Mouse (Mus musculus): ENCODE results near the gene Ptprt.

Gene Ptprt

DNA sequence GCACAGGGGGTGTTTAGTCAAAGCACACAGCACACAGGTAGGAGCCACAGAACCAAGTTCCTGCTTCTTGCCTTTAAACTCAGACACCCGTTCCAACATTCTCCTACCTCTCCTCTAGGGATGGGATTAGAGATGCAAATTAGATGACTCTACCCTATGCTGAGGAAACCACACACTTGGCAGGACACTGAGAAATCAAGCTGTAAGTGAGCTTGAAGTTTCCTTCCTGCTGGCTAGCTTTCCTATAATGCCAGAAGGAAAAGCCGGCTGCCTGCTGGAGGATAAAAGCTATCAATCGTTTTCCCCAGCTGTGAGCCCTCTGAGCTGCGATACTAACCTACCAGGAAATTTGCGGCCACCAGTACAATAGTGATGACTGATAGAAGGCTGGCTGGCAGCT is 999.0 kb downstream of the Ptprt start:
- no peak for DNase-seq (ENCODE audit: low spot score)

DNA sequence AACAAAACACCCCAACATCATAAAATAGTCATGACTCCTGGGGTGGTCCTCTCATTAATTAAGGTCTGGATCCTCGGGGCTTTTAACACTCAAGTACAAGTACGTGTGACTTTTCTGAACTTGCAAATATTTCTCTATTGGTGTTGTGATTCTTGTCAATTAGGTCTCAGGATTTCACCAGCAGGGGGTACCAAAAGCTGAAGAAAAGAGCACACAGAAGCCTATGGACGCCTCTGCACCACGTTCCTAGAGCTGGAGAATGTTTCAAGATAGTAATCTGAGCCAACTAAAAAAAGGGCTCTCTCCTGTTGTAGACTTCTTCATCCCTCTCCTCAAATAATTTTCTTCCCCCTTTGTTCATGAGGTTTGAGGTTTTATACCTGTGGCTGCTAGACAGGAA is 1000.1 kb downstream of the Ptprt start:
- no peak for DNase-seq (ENCODE audit: low spot score)

DNA sequence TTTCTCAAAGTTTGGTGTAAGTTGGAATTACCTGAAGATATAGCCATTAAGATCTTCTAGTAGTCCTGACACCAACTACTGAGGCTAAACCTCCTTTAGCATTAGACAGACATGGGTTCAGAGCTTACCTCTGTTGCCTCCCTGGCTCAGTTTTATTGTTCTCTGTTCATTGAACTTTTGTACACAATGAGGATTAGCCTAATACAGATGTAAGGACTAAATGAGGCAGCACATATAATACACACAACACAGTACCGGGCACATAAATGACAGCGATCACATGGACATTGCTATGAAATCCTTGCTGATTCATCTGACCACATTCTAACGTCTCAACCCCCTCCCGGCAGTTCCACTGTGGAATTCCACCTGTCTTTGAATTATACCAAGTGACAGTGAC is 1003.9 kb downstream of the Ptprt start:
- no peak for DNase-seq (ENCODE audit: low spot score)

DNA sequence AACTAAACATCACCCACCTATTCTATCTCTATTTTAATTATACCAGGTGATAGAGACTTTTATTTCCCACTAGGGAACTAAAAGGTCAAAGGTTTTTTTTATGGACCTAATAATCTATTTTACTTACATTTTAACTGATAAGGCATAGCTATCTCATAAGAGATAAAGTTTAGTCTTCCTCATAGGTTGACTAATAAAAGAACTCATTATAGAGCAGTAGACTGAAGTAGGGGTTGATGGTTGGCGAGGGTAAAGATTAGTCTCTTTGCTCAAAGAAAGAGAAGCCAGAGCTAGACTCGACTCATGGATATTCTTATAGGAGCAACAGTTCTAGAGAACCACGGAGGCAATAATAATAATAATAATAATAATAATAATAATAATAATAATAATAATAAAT is 1004.3 kb downstream of the Ptprt start:
- DNase-seq (ENCODE audit: low spot score): no peak

DNA sequence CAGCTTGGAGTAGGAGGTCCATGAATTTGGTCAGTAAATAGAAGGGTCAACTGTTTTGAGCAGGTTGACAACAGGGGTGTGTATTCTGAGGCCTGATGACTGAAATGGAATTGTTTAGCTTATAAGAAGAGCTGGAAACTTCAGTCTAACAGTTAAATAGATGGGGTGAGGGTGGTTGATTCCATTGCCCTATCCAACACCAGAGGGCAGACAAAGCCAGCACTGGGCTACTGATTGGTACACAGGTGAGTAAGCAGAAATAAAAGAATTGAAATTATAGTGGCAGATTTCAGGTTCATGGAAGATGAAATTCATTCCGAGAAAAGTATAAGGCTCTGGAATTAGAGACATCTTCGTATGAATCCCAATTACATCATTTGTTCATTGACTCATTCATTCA is 1020.1 kb downstream of the Ptprt start:
- no peak for DNase-seq (ENCODE audit: low spot score)

DNA sequence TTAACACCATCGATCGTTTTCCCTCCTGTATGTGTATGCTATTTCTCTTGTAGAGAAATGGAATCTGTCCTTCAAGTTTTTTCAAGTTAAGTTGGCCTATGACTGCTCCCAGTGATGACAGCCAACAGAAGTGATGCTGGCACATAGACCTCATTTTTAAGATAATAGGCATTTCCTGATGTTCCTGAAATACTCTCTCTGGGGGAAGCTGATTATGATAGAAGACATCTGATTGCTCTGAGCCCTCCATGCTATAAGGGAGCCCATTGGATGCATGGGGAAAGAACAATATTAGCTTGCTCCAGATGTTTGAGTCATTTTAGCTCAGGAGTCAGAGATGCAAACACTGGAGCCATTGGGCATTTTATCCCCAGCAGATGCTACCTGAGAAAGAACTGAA is 1026.9 kb downstream of the Ptprt start:
- DNase-seq (ENCODE audit: low spot score): no peak

DNA sequence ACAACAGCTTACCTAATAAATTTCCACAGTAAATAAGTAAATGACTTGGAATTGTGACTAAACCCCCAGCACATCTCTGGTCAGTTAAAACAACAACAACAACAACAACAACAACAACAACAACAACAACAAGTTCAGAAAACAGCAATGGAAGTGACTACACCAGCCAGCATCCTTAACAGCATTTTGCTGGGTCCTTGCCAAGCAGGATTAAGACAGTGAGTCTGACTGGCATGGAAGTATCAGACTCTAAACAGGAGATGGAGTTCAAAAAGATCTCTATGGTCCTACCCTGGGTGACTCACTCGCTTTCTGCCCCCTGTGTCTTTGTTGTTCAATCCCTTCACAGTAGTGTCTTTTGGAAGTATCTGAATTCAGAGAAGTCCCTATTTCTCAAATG is 1035.1 kb downstream of the Ptprt start:
- no peak for DNase-seq (ENCODE audit: low spot score)

DNA sequence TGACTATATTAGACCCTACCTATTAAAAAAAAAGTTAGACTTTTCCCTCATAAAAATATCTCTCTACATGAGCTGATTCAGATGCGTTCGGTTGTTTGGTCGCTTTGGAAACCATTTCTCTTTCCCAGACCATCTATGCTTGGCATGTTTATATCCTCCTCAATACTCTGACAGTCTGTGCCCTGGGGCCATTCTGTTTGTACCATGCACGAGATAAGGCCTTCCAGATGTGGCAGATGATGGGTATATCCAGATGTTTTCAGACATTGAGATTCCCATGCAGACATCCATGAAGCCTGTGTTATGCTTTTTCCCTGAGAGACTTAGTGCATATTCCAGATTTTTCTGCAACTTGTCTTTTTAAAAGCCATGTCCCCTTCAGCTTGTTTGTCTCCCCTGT is 1052.5 kb downstream of the Ptprt start:
- DNase-seq (ENCODE audit: low spot score): no peak

DNA sequence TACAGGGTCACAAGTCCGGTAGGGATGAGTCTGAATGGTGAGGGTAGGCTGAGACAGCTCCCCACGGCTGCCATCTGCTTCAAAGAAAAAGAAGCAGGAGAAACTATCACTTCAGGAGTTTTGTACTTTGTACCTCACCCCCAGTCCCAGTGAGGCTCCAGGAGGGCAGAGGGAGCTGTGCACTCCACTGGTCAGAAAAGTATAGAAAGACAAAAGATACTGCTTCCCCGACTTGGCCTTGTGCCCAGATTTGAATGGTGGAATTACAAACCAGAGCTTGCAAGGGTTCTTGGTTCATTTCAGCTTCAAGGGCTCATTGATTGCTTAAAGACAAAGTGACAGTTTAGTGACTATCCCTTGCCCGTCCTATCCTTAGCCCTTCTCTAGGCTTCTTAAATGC is 1053.6 kb downstream of the Ptprt start:
- DNase-seq (ENCODE audit: low spot score): no peak

DNA sequence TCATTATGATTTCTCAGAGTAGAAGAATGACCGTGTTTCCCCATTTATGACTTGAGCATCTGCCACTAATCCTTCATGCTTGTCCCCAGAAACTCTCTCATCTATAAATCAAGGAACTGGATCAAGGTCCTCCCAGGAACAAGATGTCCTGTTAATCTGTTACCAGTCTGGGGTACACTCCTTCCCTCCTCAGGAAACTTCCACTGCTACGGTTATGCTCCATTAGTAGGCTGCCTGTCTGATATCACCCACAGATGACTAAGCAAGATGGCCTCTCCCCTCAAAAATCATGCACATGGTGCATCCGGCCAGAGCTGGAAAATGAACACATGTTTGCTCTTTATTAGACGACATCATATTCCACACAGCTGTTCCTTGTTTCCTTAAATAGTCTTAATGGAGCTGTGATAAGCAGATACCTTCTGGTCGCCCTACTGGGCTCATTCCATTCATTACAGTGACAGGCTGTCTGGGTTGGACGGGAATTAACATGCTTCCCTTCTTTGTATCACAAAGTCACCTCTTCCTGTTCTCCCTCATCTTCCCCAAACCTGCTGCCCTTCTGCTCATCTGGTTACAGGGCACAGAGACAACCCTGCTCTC is 1060.6 kb downstream of the Ptprt start:
- DNase-seq (ENCODE audit: low spot score): no peak

DNA sequence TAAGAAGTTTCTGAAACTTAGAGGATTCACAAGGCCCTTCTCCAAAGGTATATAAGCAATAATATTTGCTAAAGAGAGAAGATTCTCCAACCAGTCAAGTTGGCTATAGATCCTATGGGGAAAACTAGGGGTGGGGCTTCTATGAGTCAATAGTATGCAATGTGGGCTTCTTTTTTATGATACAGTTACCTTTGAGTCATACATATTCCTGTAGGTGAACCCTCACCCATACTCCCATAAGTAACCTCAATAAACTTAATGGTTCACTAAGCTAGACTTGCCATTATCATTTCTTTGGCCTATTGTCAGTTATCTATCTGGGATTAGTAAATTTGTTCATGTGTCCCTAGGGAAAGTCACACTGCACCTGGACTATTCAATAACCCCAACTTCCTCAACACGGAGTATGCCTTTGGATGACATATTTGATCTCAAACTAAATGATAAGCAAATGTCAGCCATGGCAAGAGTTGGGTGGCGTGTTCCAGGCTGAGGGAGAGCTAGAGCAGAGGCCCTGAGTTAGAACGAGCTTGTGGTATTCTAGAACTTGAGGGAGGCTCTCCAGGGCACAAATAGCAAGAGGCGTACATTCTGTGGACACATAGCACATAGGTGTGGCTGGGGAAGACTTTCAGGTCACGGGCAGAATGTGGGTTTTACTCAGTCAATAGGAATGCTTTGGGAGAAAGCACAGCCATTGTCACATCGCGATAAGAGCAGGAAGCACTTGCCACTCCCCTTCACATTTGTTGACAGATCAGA is 1067.4 kb downstream of the Ptprt start:
- DNase-seq (ENCODE audit: low spot score): no peak

DNA sequence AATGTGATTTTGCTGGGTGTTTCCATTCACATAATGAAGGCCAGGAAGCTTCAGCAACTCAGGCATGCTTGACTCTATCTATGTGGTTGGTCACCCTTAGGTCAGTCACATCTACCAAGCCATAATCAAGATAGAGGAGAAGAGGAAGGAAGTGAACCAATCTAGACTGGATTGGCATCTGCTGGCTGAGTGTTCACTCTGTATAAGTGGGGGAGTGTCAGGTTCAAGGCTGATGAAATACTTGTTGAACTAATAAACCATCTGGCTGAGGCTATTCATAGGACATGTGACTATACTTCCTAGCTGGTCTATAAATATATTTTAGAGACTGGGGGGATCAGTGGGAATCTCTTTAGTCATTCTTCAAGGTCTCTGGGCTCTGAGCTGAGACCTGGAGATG is 1086.5 kb downstream of the Ptprt start:
- DNase-seq (ENCODE audit: low spot score): no peak

DNA sequence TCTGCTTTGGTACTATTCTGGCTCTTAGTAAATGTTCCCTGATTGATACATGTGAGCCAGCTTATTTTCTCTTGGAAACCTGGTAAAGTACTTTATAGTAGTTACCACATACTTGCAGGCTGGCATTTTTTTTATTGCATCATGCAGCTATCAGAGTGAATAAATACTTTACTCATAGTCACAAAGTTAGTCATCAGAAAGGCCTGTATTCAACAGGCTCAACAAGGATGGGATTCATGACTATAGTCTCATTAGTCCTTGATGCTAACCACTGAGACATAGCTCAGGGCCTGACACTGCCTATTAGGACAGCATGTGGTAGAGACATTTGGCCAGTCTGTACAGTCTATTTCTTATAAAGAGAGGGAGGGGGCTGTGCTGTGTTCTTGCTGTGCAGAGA is 1088.7 kb downstream of the Ptprt start:
- no peak for DNase-seq (ENCODE audit: low spot score)

DNA sequence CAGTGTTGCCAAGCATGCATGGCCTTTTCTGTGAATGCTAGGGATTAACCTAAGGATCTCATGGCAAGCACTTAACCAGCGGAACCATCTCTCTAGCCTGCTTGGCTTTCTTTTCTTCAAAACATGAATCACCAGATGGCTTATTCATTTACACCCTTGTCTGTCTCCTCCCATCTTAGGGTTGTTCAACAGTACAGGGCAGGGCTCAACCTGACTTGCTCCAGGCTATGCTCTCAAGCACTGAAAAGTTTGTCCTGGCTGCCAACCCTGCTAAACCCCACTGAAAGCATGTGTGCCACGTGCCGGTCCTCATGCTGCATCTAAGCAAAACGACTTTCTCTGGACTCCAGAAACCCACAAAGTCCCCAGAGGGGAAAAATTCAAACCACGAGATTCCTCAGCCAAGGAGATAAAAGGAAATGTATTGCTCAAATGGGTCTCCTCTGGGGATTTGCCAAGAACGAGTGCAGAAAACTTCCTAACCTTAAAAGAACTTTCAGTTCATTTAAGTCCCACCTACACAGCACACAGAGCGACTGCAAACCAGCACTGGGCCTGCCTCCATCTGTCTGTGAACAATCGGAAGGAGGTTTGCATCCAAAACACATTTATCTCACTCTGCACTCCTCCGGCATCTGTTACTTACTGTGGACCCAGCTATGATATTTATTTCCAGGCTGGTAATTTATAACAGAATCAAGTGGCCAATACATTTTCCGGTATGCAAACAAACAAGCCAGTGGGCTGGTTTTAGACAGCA is 1090.5 kb downstream of the Ptprt start:
- no peak for DNase-seq (ENCODE audit: low spot score)

DNA sequence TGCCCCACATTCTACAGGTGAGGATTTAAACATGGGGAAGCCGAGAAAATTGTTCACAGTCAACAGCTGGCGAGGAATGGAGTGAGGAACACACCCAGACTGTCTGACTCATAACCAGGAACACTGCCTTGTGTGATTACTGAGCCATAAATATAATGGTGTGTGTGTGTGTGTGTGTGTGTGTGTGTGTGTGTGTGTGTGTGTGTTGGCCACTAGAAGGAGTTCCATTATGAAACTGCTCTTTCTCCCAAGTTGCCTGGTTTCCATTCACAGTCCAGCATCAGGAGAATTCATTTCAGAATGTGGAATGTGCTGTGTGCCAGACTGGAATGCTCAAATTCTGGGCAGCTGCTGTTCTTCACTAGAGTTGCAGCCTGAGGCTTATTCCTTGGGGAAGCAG is 1099.4 kb downstream of the Ptprt start:
- DNase-seq (ENCODE audit: low spot score): no peak

DNA sequence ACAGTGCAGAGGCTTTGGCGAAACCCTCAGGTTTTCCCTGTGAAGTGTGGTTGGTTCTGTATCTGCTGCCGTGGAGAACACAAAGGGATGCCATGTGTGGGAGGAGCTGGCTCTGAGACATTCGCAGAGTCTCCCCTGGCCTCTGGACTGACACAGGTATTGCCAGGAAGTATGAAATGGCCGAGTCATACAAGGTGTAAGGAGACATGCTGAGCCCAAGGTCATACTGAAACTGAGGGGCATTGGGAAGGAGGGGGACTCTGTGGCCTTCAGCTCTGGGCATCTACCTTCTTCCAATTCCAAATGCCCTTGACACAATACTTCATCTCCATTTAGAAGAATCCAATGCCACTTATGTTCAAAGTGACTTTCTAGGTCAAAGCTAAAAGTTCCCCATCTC is 1103.1 kb downstream of the Ptprt start:
- no peak for DNase-seq (ENCODE audit: low spot score)

DNA sequence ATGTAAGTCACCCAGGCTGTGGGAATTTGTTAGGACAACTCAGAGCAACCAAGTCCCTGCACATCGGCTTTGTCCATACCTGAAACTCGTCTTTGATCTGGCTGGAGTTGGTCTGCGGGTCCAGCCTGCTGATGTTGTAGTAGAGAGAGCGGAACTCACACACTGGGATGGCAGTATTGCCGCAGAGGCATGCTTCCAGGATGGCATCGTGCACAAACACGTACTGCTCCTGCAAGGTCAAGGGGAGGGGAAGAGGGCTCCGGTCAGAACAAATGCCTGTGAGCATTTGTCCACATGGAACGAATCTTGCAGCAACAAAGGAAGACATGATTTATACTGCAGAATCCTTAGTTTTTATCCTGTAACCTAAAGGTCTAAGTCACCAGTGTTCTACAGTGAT is 1107.3 kb downstream of the Ptprt start:
- DNase-seq (ENCODE audit: low spot score): no peak

DNA sequence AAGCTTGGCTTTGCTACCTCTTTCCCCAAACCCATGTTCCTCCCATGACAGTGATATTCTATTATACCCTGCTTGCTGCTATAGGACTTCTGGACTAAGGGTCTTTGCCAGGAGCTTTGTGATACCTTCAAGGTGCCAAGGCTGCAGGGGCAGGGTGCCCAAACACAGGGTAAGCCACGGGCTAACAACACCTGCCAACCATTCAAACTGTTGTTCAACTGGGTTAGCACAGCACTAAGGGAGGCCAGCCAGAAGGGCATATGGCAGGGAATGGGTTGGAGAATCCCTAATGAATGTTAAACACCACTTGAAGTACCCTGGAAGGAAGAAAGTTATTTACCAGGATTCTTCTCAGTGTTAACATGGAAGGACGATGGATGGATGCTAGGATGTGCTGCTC is 1108.9 kb downstream of the Ptprt start:
- no peak for DNase-seq (ENCODE audit: low spot score)

DNA sequence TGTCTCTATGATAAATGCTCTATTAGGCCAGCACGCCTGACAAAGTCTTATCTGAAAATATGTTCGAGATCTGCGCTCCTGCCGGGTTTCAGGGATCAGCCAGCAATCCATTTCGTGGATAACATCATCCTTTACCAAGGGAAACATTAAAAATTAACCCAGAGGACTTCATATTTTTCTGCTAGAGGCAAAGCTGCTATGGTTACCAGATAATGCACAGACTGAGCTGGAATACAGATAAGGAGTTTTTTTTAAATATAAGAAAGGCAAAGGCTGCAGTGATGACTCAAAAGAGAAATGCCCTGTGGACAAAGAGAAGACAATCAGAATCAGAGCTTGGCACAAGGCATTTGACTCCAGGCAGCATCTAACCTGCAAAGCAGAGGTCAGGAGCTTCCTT is 1111.4 kb downstream of the Ptprt start:
- no peak for DNase-seq (ENCODE audit: low spot score)

DNA sequence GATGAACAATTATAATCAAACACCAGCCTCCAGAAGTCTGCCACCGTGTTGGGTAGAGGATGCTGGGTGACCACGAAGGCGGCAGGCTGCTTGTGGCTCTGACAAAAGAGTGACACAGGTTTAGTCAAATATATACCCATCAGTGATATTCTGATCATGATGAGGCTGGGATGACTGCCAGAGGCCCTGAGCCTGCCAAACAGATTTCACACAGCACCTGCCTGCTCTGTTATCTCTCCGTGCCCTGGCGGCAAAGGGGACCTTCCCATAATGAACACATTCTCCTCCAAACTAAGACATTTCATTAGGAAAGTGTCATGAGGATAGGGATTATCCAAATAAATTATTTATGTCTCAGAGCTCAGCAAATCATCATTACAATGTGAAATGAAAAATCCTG is 1113.6 kb downstream of the Ptprt start:
- DNase-seq (ENCODE audit: low spot score): no peak

DNA sequence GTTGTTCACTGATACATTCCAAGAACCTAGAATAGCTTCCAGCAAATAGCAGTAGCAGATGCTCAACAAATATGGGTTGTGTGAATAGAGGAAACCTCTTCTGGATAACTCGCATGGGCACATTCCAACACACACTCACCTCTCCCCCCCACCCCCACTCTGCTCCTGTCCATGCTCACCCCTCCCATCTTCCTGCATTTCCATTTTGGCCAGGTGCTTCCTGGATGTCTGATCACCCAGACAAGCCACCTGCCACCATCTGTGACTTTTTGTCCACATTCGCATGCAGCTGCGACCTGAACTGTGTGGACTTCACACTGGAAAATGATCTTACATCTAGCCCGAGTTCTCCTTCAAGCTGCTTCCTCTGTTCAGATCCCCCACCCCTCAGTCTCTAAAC is 1115.5 kb downstream of the Ptprt start:
- no peak for DNase-seq (ENCODE audit: low spot score)

DNA sequence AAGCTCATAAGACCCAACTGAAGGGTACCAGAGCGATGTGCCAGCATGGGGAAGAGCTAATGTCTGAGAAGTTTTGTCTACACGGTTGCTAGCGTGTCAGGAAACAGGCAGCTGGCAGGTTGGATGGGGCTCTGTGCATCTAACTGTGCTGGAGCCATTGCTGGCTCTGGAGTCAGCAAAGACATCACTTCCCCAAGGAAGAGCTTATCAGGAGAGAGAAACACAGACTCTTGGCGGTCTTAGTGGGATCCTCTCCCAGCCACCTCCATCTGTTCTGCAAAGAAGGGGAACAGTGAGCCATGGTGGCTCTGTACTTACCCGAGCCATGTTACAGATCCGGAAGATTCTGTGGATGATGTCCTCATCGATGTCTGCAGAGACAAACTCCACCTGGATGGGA is 1126.8 kb downstream of the Ptprt start:
- no peak for DNase-seq (ENCODE audit: low spot score)

DNA sequence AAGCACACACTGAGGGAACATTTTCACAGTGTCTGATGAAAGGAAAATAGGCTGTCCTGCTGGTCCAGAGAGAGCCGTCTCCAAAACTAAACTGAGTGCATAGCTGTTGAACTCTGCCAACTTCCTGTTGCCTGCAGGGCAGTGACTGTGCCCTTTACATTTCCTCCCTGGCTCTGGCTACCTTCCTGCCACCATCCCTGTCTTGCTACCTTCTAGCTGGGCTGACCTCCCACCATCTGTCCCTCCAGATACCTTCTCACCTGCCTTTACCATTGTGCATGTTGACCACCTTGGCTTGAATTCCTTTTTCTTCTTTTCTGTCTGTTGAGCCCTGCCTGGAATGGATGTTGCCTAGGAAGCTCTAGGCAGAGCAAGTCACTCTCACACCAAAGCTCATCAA is 1133.8 kb downstream of the Ptprt start:
- DNase-seq (ENCODE audit: low spot score): no peak

DNA sequence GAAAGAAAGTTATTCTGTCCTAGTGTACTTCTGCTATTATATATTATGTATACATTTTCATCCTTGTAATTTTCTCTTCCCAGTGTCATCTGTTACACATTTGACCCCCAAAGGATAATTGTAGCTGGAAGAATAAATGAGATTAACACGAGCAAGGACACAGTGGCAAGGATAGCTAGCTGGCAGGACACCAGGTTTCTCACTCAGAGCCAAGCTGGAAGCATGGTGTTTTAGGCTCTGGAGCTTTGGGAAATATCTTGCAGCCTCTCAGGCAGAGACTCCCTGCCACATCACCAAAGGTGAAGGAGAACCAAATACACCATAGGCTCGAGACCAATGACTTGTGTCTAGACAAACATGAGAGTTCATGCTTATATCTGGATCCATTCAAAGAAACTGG is 1141.3 kb downstream of the Ptprt start:
- DNase-seq (ENCODE audit: low spot score): no peak

All from yolk sac, embryonic 10.5 days (tissue).